Mouse (Mus musculus) embryonic facial prominence, embryonic 14.5 days (tissue): Measurements from ENCODE around the gene Neu1. TPM values are rescaled to one million over a fixed set of nuclear protein-coding genes. Genes with fewer than 3 reads are reported as not detected.
A peak's percentile ranks its signal among the peaks of the same experiment; 100 is the strongest.
"Not testable (repeated sequence)": the region's sequence is repeated elsewhere in the genome, so short reads cannot be mapped to it uniquely, and the experiment has no call there.

ENCODE experiments used
- ATAC-seq: fragments of 200-750 bp; cut with Nextera tagmentation; 2 replicates; pipeline ENCODE4 v1.8.0; 2017; ENCODE audit warnings: low read depth, moderate number of reproducible peaks, moderate TSS enrichment
- DNase-seq: peaks from one replicate; pipeline ENCODE4 v3.0.0-alpha.2; 2015; ENCODE audit warnings: low spot score
- H3K27ac ChIP-seq: fragments of 300-500 bp; sonication (generic); replicated peaks from 2 replicates; pipeline ENCODE4 v1.5.1; 2014; ENCODE audit warnings: low read depth, mild to moderate bottlenecking, low read length, moderate library complexity
- H3K27me3 ChIP-seq: fragments of 300-500 bp; sonication (generic); replicated peaks from 2 replicates; pipeline ENCODE4 v1.6.1; 2014; ENCODE audit warnings: low read length; ENCODE audit not compliant: control insufficient read depth, insufficient read depth
- H3K36me3 ChIP-seq: fragments of 300-500 bp; sonication (generic); 2 replicates; pipeline ENCODE4 v1.6.1; 2014; ENCODE audit warnings: low read length, mixed read lengths; ENCODE audit not compliant: control insufficient read depth, insufficient read depth
- H3K4me1 ChIP-seq: fragments of 300-500 bp; sonication (generic); 2 replicates; pipeline ENCODE4 v1.6.1; 2014; ENCODE audit warnings: antibody characterized with exemption, low read length; ENCODE audit not compliant: control insufficient read depth, insufficient read depth
- H3K4me2 ChIP-seq: fragments of 300-500 bp; sonication (generic); 2 replicates; pipeline ENCODE4 v1.6.1; 2014; ENCODE audit warnings: low read depth, mild to moderate bottlenecking, low read length, moderate library complexity, mixed read lengths
- H3K4me3 ChIP-seq: fragments of 300-500 bp; sonication (generic); 2 replicates; pipeline ENCODE4 v1.5.1; 2014; ENCODE audit warnings: low read depth, mild to moderate bottlenecking, low read length
- H3K9ac ChIP-seq: fragments of 300-500 bp; sonication (generic); 2 replicates; pipeline ENCODE4 v1.6.1; 2014; ENCODE audit warnings: low read depth, mild to moderate bottlenecking, low read length, moderate library complexity, mixed read lengths
- H3K9me3 ChIP-seq: fragments of 300-500 bp; sonication (generic); 2 replicates; pipeline ENCODE4 v1.6.1; 2016; ENCODE audit warnings: low read length; ENCODE audit not compliant: control insufficient read depth
- WGBS: fragments of 180-500 bp; shearing (Covaris S2); extraction: QIAGEN DNeasy Blood & Tissue Kit; methylation state at CpG from one replicate; pipeline ENCODE4 v1.1.7; 2014; 5-methylcytosine and 5-hydroxymethylcytosine counted together
- polyA plus RNA-seq: library from polyadenylated mRNA; unstranded; fragments of >200 nt; fragmentation: Nextera tagmentation; extraction: Ambion mirVana; gene quantifications from 2 replicates; pipeline ENCODE4 v1.2.1, GENCODE M21; 2014

Neu1 gene
- polyA plus RNA-seq, 1 experiment from 2014 or later, result 15.0 TPM

GRCm38 (mm10) chr17:34898706-34899052 is 32.4 kb upstream of the Neu1 start:
- no peak for ATAC-seq
- H3K9ac ChIP-seq, result peak overlapping the region; percentile 84
- no CpG with 5 or more reads among the region's 47 CpGs for WGBS
- no peaks in the 10 kb centered on the region for H3K9me3 ChIP-seq
- H3K4me2 ChIP-seq, result peak overlapping the region; percentile 74
- peak; percentile 66 for DNase-seq
- peak overlapping the region; percentile 89 for H3K4me3 ChIP-seq
- no peaks in the 10 kb centered on the region for H3K27me3 ChIP-seq
- peak overlapping the region; percentile 96 for H3K27ac ChIP-seq
- H3K36me3 ChIP-seq, result peaks cover 35% of the 10 kb centered on the region
- peaks cover 12% of the 10 kb centered on the region; the same call in 1 of the 2 replicates for H3K4me1 ChIP-seq

GRCm38 (mm10) chr17:34899053-34899889 is 31.8 kb upstream of the Neu1 start:
- Histone ChIP-seq H3K36me3 (peaks cover 40% of the 10 kb centered on the region), H3K9ac (peak overlapping the region; percentile 84), H3K4me1 (peaks cover 12% of the 10 kb centered on the region; the same call in 1 of the 2 replicates), H3K4me2 (peak overlapping the region; percentile 74), H3K27ac (peak overlapping the region; percentile 96), H3K27me3 (no peaks in the 10 kb centered on the region), H3K4me3 (peak overlapping the region; percentile 89), H3K9me3 (no peaks in the 10 kb centered on the region)
- DNase-seq (peak; percentile 24), ATAC-seq (no peak; the same call in 1 of the 2 replicates)
- WGBS, result under 1% methylated on average over 26 of the region's 45 CpGs

- no peak for DNase-seq
- Histone ChIP-seq H3K27ac (peak overlapping the region; percentile 96), H3K27me3 (no peaks in the 10 kb centered on the region), H3K9ac (peak overlapping the region; percentile 84), H3K4me2 (peak overlapping the region; percentile 74), H3K4me1 (peaks cover 12% of the 10 kb centered on the region; the same call in 1 of the 2 replicates), H3K36me3 (peaks cover 46% of the 10 kb centered on the region), H3K4me3 (peak overlapping the region; percentile 89), H3K9me3 (no peaks in the 10 kb centered on the region)
- 2% methylated on average over 5 of the region's 5 CpGs for WGBS
- ATAC-seq, result no peak
Observed at GRCm38 (mm10) chr17:34899890-34900243, 31.2 kb upstream of the Neu1 start.

GRCm38 (mm10) chr17:34900826-34901225 is 30.2 kb upstream of the Neu1 start:
- DNase-seq, ATAC-seq, H3K9me3 ChIP-seq, H3K27me3 ChIP-seq, H3K9ac ChIP-seq, H3K27ac ChIP-seq, H3K4me3 ChIP-seq, H3K4me1 ChIP-seq: not testable (repeated sequence)
- Histone ChIP-seq H3K36me3 (peaks cover 55% of the 10 kb centered on the region), H3K4me2 (peak overlapping the region; percentile 74)

GRCm38 (mm10) chr17:34901948-34902347 is 29.1 kb upstream of the Neu1 start:
- 87% methylated on average over 9 of the region's 10 CpGs for WGBS
- H3K4me1 ChIP-seq, H3K4me3 ChIP-seq, H3K9me3 ChIP-seq, ATAC-seq, H3K27ac ChIP-seq, DNase-seq, H3K9ac ChIP-seq, H3K4me2 ChIP-seq, H3K27me3 ChIP-seq: not testable (repeated sequence)
- peaks cover 58% of the 10 kb centered on the region for H3K36me3 ChIP-seq

GRCm38 (mm10) chr17:34902895-34903294 is 28.2 kb upstream of the Neu1 start:
- Histone ChIP-seq H3K4me2 (no peak overlapping the region), H3K9me3 (no peaks in the 10 kb centered on the region), H3K36me3 (peaks cover 68% of the 10 kb centered on the region), H3K4me1 (no peaks in the 10 kb centered on the region), H3K9ac (no peak overlapping the region), H3K4me3 (no peak overlapping the region), H3K27me3 (no peaks in the 10 kb centered on the region), H3K27ac (no peak overlapping the region)
- no peak for DNase-seq
- WGBS, result 91% methylated on average over 9 of the region's 9 CpGs
- ATAC-seq, result no peak

- no peak for ATAC-seq
- no peak overlapping the region for H3K4me3 ChIP-seq
- no peaks in the 10 kb centered on the region for H3K27me3 ChIP-seq
- H3K4me2 ChIP-seq, result no peak overlapping the region
- H3K27ac ChIP-seq, result no peak overlapping the region
- 88% methylated on average over 10 of the region's 10 CpGs for WGBS
- H3K36me3 ChIP-seq, result peaks cover 82% of the 10 kb centered on the region
- H3K4me1 ChIP-seq, result no peaks in the 10 kb centered on the region
- H3K9ac ChIP-seq, result no peak overlapping the region
- no peak for DNase-seq
- H3K9me3 ChIP-seq, result no peaks in the 10 kb centered on the region
Observed at GRCm38 (mm10) chr17:34910982-34911381, 20.1 kb upstream of the Neu1 start.

- peak; percentile 71 for DNase-seq
Observed at GRCm38 (mm10) chr17:34911945-34912351, 19.1 kb upstream of the Neu1 start.

More at GRCm38 (mm10) chr17:34911945-34912351, 19.1 kb upstream of the Neu1 start:
- no peak overlapping the region for H3K4me3 ChIP-seq
- H3K36me3 ChIP-seq, result peaks cover 72% of the 10 kb centered on the region
- no peaks in the 10 kb centered on the region for H3K4me1 ChIP-seq
- no peak overlapping the region for H3K4me2 ChIP-seq
- ATAC-seq, result peak; percentile 68
- no peak overlapping the region for H3K9ac ChIP-seq
- H3K9me3 ChIP-seq, result no peaks in the 10 kb centered on the region
- no peak overlapping the region for H3K27ac ChIP-seq
- H3K27me3 ChIP-seq, result no peaks in the 10 kb centered on the region
- 47% methylated on average over 5 of the region's 5 CpGs for WGBS
